Mouse (Mus musculus): ENCODE data around the gene Gna15. TPM values are rescaled to one million over a fixed set of nuclear protein-coding genes. Genes with fewer than 3 reads are reported as not detected.

The Gna15 gene
- total RNA-seq, 2 experiments from 2014 or later = 1.7 to 2.6 TPM

DNA sequence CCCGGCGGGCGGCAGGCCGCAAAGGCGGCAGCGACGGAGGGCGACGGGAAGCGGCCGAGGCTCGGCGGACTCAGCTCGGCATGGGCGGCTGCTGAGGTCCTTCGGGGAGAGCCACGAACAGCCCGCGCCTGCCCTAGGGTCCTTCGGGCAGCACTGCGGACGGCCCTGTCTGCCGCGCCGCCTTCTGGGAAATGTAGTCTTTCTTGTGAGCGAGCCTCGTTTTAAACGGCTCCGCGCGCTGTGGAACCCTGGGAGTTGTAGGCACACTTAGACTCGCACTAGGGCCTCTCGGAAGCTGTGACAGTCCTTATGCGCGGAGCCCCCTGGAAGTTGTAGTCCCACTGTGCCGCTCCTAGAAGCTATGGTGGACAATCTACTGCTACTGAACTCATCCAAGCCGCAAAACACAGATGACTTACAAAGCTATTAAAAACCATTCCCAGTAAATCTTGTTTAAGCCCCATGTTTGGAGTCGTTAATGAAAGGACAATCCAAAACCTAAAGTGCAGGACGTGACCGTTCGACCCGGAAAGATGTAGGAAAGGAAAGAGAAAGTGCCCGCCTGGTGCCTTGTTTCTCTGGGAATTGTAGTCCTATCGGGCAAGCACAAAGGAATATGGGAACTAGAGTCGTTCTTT is 27.6 kb downstream of the Gna15 start, which contains the start of gene Ncln:
Gene Ncln (minus strand): TSS at position 129 of the 638 bp plus-strand sequence.
- DNase-seq (ENCODE audit: low spot score in 2 of 2) = peak; percentile 94

DNA sequence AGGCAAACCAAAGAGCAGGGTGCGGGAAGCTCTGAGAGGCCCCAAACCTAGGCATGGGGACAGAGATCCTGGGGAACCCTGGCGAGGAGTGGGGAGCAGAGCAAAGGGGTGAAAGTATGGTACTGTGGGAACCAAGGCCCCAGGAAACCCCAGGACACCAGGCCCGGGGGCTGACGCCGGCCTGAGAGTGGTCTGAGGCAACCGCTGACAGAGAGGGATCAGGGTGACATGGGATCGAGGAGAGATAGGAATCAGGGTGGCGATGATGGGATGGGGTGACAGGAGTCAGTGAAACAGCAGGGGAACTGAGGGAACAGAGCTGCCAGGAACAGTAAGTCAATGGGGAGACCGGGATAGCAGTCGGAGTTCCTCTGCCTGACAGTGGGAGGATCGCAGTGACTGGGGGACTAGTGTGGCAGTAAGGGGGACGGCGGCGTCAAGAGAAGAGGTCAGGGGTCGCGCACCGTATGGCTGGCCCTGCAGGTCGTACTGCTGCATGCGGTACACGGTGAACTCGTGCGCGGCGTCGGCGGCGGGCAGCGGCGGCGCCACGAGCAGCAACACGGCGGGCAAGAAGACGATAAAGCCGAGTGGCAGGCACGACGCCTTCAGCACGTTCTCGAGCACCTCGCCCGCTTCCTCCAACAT is 28.3 kb downstream of the Gna15 start:
- DNase-seq (ENCODE audit: low spot score in 2 of 2) = no peak

DNA sequence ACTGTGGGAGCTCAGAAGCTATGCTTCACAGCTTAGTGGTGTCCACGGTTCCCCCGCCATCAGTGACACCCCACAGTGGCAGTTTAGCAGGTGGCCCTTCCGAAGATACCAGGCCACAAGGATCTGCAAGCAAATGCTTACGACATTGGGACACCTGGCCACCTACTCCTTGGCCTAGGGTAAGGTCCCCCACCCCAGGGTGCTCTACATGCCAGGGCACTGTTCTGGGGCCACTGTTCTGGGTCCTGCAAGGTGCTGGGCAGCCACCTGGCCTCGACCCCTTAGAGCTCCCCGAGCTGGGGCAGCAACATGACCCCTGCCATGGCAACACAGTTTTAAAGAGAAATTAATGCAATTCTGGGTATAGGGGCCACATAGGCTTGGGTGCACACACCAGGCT is 28.9 kb downstream of the Gna15 start:
- no peak for DNase-seq (ENCODE audit: low spot score in 2 of 2)

DNA sequence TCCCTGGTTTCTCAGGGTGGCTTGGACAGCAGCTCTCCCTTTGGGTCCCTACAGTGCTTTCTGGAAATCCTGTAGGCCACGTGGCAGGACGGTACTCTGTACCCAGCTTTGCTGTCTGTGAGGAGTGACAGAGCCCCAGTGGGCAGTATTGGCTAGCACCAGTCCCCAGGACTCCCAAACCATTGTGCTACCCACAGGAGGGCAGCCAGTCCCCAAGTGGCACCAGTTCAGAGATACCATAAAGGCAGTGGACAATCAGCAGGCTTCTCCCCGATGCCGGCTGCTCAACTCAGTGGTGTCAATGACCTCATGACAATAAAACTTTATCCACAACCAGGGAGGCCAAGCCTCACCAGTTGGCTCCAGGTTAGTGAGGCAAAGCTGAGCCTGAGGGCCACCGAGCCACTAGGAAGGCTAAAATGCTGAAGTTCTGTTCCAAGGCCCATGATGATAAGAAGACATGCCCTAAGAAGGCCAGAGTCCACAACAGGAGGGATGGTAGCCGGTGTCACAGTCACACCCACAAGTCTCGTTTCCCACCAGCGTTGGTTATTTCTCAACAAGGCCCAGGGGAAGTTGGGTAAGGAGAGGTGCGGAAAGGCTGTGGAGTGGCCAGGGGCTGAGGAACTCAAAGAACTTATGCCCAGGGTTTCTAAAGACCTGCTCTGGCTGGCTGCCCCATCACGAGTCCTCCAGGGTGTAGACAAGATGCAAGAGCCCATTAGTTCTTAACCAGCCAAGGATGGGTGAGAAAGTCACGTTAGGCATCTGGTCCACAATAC is 29.6 kb downstream of the Gna15 start:
- no peak for DNase-seq (ENCODE audit: low spot score in 2 of 2)

DNA sequence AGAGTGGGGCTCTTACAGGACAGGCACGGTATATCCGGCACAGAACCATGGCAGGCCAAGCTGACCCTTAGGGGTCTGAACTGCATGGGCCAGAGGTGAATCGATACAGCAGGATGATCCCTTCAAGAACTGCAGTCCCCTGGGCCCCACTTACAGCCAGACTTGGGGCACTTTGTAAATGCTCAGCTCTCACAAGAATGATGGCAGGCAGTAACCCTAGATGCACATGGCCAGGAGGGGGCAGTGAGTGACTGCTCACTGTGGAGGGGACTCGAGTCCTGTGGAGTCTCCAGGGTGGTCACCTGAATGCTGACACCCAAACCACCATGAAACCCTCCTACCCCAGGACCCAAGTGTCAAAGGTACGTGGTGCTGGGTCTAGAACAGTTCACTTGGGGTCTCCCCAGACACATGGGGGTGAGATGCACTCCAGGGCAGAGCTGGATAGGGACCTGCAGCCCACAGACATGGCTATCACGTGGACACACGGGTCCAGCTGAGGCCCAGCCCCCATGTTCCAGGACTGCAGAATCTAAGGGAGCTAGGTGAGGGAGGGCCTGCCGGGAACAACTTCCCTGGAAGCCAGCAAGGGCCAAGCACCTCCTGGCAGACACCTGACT is 30.3 kb downstream of the Gna15 start:
- DNase-seq (ENCODE audit: low spot score in 2 of 2) = no peak

DNA sequence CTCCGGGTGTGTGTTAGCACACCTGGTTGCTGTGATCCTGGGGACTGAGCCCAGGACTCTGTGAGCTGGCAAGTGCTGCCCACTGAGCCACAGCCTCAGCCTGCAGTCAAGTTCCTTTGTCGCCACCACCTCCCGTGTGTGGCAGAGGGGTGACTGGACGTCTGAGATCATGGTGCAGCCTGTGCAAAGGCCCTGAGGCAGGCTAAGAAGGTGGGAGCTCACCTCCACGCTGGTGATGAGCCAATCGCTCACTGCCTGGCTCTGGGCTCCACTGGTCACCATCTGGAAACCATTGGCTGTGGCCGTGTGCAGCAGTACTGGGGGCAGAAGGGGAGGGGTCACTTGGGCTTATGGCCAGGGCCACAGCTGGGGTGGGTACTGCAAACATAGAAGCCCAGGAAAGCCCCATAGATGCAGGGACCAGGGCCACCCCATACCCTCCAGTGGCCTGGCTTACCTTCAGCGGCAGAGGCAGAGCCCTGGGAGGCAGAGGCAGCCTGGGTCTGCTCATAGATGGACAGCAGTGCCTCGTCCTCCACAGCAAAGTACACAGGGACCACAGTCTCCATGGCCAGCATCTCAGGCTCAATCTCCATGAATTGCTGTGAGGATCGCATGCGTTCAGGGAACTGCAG is 31.3 kb downstream of the Gna15 start:
- no peak for DNase-seq (ENCODE audit: low spot score in 2 of 2)

DNA sequence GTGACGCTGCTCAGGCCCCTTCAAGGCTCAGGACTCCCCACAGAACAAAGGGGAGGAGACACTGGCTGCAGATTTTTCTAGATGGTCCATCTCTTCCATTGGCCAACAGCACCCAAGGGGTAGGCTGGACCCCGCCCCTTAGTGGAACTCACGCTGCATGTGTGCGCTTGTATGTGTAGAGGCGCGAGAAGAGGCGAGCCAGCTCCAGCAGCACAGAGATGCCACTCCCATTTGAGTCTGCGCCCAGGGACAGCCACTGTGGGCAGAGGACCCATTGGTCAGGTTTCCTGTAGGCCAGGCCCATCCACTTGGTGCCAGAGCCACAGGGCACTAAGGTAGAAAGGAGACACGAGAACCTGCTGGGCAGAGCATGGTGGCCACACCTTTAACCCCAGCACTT is 33.0 kb downstream of the Gna15 start:
- no peak for DNase-seq (ENCODE audit: low spot score in 2 of 2)

DNA sequence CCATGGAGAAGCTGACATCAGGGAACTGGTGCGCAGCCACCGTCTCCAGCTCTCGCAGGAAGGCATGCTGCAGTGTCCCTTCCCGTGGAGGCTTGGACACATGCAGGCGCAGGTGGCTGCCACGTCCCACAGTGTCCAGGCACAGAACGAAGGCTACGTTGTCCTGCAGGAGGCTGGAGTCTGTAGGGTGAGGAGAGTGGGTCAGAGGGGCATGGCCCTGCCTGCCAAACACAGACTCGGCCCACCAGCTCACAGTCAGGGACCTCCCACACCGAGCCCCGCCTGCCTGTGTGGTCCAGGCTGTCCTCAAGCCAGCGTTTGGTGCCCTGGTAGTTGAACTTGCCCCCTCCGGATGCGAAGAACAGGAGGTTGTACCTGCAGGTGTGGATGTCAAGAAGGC is 34.1 kb downstream of the Gna15 start:
- DNase-seq (ENCODE audit: low spot score in 2 of 2) = no peak

DNA sequence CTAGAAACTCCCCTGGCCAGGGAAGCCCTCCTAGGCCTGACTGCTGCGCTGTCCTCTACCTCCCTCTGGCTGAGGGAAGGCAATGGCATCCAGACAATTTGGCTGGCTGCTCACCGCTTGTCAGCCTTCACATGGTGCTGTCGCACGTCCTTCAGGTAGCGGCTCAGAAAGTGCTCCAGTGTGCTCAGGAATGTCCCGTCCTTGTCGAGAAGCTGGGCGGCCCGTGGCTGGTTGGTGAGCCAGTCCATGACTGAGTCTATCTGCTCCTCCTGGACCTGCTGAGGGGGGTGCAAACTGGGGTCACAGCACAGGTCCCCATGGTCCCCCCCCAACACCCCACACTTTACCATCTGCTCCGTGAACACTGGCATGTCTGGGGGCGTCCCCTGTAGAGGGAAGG is 35.9 kb downstream of the Gna15 start:
- no peak for DNase-seq (ENCODE audit: low spot score in 2 of 2)

DNA sequence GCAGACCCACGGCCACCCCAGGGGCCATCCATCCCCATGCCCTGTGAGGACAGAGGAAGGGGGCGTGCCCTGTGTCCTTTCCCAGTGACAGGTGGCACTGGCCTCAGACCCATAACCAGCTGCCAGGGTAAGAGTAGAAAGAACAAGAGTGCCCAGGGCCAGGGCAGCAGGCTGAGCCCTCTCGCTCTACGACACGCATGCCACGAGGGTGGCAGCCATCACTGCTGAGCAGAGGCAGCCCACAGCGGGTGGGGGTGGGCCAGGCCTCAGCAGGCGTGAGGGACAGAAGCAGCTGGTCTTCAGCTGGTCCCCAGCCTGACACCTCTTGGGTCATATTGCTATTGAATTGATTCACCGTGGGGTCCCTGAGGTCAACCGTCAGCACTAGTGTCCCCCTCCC is 37.5 kb downstream of the Gna15 start:
- DNase-seq (ENCODE audit: low spot score in 2 of 2) = no peak

DNA sequence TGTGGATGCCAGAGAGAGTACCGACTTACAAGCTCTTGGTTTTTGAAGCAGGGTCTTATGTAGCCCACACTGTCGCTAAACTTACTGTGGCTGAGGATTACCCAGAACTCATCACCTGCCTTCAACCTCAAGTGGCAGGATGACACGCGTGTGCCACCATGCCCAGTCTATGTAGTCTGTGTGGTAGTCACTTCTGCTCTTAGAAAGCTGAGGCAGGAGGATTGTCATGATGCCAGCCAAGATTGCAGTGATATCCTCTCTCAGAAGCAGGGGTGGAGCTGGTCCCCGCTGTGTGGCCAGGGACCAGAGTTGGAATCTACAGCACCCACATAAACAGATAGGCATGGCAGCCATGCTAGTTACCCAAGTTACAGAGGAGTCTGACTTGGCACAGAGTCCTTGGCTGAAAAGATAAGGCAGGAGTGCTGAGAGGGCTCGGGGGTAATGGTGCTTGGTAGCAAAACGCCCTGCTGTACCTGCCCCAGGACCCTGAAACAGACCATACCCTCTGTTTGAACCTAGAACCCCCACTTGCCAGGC is 38.5 kb downstream of the Gna15 start:
- DNase-seq (ENCODE audit: low spot score in 2 of 2) = no peak

DNA sequence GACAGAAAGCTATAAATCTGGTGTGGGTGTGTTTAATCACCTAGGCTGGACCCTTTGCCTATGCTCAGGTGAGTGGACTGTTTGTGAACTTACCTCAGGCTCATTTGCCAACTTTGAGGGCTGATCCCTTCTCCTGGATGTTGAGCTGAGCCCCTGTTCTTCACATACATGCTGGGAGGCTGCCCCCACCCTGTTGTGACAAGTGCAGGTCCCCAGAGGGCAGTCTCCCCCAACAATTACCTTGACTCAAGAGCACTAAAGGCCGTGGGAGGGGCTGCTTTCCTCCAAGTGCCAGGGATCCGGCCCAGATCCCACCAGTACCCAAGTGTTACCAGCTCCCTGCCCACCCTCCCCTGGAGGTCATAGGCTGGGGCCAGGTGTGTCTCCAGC is 39.0 kb downstream of the Gna15 start:
- no peak for DNase-seq (ENCODE audit: low spot score in 2 of 2)

DNA sequence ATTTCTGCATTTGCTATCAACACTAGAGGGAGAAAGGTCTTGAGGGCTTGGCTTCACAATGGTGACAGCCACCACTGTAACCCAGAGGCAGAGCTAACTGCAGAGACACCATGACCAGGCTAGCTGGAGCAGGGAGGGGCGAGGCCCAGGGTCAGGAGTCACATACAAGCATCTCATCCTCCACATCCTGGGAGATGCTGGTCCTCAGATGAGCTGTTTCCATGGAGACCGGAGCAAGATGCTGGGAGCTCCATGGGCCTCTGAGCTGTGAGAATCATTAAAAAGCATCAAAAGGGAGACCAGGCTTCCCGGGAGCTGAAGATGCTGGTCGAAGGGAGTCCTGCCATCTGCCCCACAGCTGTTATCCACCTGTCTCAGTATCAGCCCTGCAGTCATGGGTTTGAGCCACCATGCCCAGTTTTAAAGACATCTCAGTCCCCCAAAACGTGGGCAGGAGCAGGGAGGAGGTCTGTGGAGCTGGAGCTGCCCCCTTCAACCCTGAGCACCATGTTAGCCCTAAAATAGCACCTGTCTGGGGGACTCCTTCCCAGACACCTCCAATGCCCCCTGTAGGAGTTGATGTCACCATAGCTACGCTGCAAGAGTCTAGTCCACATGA is 39.5 kb downstream of the Gna15 start:
- DNase-seq (ENCODE audit: low spot score in 2 of 2) = no peak

DNA sequence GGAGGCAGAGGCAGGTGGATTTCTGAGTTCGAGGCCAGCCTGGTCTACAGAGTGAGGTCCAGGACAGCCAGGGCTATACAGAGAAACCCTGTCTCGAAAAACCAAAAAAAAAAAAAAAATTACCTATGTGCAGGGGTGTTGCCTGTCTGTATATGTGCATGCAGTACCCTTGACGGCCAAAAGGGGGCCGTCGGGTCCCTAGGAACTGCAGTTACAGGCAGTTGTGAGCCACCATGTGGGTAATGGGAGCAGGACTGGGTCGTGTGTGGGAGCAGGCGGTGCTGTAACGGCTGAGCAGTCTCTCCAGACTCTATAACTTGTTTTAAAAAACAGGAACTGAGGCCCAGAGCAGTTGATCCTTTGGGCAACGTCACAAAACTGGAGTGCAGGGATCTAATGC is 40.0 kb downstream of the Gna15 start:
- no peak for DNase-seq (ENCODE audit: low spot score in 2 of 2)

DNA sequence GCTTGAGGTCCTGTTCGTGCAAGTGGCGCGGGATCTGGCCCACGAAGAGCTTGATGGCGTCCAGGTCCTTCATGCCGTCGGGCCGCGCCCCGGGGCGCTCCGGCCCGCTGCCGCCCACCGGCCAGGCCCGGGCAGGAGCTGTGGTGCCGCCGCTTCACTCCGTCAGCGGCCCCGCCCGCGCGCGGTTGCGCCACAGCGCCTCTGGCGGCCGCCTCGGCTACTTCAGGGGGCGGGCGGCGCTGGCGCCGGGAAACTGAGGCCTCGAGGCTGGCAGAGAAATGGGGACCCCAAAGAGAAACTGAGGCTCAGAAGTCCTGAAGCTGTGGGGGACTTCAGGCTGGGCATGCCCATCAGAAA is 41.5 kb downstream of the Gna15 start, which contains the start of gene Celf5:
Gene Celf5 (minus strand): TSS at position 177 of the 357 bp plus-strand sequence.
- DNase-seq (ENCODE audit: low spot score in 2 of 2) = peak; percentile 67 to 73

DNA sequence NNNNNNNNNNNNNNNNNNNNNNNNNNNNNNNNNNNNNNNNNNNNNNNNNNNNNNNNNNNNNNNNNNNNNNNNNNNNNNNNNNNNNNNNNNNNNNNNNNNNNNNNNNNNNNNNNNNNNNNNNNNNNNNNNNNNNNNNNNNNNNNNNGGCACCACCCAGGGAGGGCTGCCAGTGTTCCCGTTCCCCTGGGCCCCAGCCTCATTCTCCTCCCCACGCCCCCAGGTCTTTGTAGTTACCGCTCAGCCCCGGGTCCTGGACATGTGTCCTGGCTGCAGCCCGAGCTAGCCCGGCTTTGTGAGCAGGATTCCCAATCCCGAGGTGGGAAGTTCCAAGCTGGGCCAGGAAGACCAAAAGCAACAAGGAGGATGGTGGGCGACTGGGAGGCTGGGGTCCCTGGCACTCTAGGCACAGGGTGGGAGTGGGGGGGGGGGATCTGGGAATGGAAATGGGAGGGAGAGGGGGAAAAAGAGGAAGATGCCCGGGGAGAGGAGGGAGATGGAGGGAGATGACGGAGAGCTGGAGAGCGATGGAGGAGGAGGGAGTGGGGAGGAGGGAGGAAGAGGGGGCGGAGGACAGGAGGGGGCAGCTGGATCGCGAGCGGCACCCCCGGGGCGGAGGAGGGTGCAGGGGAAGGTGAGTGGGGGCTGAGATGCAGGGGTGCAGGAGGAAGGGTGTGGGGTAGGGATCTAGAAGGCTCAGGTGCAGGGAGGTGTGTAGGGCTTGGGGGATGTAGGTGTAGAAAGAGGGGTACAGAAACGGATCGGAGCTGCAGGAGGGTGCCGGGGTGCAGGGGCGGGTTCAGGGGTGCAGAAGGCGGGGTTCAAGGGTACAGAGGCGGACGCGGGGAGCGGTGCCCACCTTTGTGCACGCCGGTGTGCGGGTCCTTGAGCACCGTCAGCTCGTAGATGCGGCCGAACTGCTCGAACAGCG is 42.2 kb downstream of the Gna15 start:
- no peak for DNase-seq (ENCODE audit: low spot score in 2 of 2)

DNA sequence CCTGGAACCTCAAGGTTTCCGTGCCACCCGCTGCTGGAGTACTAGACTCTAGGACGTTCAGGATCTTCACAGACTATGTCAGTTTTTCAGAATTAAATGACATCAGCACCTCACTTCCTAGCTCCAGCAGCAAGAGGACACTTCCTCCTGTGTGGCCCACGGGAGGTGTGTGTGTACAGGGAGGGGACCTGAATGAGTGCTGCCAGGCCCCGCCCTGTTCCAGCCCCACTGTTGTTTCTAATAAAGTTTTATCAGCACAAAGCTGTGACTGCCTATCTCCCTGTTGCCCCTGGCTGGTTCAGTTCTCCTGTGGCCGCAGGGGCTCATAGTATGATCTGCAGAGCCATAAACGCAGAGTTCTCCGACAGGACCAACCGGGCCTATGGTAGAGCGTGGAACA is 49.6 kb downstream of the Gna15 start:
- DNase-seq (ENCODE audit: low spot score in 2 of 2) = no peak

DNA sequence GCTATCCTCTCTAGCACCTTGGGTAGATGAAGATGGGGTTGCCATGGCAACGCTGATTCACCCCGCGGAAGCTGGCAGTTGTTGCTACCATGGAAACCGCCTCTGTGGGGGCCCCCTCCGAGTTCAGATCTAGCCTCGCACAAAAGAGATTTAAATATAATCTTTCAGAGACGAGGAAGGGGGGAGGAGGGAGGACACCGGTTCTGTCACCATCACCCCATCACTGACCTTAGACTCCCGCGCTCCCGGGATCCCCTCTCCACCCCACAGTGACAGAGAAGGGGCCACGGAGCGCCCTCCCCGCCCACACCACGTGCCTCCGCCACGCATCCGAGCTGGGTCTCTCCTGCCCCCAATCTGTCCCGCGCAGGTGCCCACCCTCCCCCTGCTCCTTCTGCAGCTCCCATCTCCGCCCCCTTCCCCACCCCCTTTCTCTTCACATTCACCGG is 51.0 kb downstream of the Gna15 start:
- no peak for DNase-seq (ENCODE audit: low spot score in 2 of 2)

DNA sequence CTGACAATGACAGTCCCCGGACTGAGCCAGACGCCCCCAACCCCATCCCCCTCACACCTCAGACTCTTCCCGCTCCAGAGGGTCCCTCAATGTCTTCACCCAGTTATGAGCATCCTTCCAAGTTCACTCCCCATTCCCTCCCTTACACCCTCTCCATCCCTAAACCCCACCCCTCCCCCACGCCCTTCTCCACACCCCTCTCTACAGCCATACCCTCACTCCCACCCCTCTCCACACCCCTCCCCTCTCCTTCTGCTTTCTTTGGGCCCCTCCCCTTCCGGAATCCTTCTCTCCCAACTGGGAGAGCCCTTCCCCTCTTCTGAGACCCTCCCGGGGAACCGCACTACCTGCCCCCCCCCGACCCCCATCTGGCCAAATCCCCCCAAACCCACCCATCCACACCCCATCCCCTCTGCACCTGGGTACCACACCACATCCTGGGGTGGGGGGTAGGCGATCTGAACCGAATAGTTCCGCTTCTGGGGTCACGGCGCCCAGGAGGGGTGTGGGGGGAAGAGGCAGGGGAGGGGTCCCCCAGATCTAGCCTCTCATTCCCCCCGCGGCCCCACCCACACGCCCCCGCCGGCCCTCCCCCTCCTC is 51.5 kb downstream of the Gna15 start:
- no peak for DNase-seq (ENCODE audit: low spot score in 2 of 2)
